Mouse (Mus musculus): ENCODE measurements around the gene Mcm5.

Mcm5 gene

GRCm38 (mm10) chr8:75109236-75109967, at the start of gene Mcm5:
TSS of gene Mcm5 (plus strand) at chr8:75109569.
- peak; percentile 99 for DNase-seq (ENCODE audit: low spot score)

GRCm38 (mm10) chr8:75060022-75060421, 49.3 kb upstream of the Mcm5 start:
- no peak for DNase-seq (ENCODE audit: low spot score)

DNA sequence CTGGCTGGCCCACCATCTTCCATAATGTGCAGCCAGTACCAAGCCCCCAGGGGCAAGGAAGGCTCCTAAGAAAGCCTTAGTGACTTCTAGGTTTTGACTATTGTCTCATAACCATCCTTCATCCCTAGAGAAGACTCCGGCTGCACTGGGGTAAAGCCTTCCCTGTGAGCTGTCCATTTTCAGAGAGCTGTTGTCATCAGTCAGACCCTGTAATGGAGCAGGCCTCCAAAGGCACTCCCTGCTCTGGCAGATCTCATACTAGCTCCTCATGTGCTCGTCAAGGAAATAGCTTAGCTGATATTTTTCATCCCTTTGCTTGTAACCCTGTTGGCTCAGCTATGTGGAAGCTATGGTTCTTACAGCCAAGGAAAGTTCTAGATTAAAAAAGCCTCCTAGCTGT, 48.6 kb upstream of the Mcm5 start:
- no peak for DNase-seq (ENCODE audit: low spot score)

GRCm38 (mm10) chr8:75063290-75063689, 46.1 kb upstream of the Mcm5 start:
- no peak for DNase-seq (ENCODE audit: low spot score)

DNA sequence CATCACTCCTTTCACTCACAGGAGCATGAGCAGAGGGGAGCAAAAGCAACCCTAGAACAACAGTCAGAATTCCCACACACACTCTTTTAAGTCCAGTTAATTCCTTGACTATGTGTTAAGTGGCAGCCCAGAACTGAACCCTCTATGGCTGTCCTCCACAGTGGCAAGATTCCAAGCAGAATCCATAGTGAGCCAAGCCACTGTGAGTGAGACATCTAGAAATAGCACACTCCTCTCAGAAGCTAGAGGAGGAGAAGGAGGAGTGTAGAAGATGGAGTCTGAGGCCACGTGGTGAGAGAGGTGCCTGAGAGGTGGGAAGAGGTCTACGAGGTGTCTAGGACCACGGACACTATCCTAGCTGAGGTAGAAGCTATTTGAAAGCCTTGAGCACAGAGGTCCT, 44.6 kb upstream of the Mcm5 start:
- no peak for DNase-seq (ENCODE audit: low spot score)

GRCm38 (mm10) chr8:75067287-75067686, 42.1 kb upstream of the Mcm5 start:
- no peak for DNase-seq (ENCODE audit: low spot score)

- DNase-seq (ENCODE audit: low spot score), result no peak
Observed at GRCm38 (mm10) chr8:75070297-75070696, 39.1 kb upstream of the Mcm5 start.

DNA sequence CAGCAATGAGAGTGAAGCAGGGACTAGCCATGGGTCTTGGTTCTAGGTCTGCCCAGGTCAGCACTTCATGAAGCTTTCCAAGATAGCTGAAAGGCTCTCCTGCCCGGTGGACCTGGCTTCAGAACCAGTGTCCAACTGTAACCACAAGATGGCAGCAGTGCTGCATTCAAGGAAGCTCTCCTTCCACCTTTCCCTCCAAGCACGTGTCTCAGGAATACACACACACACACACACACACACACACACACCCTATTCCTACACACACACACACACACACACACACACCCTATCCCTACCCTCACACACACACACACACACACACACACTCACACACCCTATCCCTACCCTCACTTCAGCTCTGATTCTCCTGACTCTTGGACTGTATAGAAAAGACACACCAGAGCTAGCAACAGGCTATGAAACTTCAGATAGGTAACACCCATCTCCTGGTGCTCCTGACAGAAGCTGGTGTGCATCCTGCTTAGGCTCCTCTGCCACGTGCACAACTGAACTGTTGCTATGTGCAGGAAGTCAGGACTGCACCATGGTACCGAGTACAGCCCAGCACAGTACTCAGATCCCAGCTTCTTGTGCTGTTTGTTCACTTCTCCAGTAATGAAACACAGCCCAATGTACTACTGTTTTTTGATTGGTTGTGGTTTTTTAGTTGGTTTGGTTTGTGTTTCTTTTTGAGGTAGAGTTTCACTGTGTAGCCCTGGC, 37.6 kb upstream of the Mcm5 start:
- DNase-seq (ENCODE audit: low spot score), result peak; percentile 30

GRCm38 (mm10) chr8:75074876-75075275, 34.5 kb upstream of the Mcm5 start:
- DNase-seq (ENCODE audit: low spot score), result no peak

- no peak for DNase-seq (ENCODE audit: low spot score)
Observed at GRCm38 (mm10) chr8:75078215-75078614, 31.2 kb upstream of the Mcm5 start.

DNA sequence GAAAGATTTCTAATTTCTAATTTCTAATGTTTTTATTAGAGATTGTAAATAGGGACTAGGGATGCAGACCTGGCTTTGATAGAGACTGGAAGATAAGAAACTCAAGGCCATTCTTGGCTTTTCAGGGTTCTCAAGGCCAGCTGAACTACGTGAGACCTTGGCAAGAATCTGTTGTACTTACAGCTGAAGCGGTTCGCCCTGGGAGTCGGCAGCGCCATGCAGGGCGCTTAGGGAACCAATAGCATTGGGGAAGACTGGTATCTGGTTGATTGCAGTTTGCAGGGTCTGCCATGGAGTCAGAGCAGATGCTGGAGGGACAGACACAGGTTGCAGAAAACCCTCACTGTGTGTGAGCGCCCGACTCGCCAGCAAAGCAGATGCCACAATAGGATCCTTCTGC, 30.5 kb upstream of the Mcm5 start:
- DNase-seq (ENCODE audit: low spot score), result no peak

DNA sequence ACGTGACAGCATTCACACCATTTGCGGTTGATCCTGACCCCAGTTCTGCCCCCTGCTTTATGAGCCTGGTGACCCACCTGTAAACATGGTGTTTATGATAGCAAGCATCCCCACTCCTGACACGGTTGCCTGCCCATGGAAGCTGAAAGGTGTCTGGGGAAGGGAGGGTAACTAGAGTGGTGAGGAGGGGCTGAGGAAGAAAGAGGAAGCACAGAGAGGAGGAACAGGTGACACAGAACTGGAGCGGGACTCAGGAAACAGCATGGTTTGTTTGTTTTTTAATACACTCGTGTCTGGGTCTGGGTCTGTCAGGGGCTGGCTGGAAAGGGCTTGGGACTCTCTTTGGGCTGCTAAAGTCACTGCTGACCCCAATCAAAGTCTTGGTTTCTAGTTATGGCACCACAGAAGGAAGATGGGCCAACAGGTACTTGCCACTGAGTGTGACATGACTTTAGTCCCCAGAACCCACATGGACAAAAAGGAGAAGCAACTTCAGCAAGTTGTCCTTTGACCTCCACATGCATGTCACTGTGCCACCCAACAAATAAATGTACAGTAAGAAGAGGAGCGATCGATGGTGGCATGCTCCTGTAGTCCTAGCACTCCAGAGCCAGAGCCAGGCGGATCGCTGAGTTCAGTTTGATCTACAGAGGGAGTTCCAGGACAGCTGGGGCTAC, 27.9 kb upstream of the Mcm5 start:
- DNase-seq (ENCODE audit: low spot score), result no peak

DNA sequence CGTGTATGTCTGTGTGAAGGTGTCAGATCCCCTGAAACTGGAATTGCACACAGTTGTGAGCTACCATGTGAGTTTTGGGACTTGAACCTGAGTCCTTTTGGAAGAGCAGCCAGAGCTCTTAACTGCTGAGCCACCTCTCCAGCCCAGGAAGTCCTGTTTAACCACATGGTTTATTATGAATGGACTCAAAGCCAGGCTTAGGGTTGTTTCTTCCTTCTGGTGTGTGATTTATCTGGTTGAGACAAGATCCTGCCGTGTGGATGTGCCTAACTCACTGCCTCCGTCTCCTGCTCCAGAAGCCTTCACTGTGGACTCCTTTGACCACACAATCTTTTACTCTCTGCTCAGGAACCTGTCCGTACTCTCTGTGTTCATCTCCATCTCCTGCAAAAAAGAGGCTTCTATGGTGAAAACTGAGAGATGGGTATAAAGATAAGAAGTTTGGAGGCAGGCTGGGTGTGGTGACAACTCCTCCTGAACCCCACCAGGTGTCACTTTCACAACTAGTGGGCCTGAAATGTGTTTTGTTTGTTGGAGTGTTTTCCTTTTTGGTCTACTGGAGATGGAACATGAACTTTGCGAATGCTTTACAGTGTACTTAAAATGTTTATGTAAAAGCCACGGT, 27.1 kb upstream of the Mcm5 start:
- DNase-seq (ENCODE audit: low spot score), result no peak

DNA sequence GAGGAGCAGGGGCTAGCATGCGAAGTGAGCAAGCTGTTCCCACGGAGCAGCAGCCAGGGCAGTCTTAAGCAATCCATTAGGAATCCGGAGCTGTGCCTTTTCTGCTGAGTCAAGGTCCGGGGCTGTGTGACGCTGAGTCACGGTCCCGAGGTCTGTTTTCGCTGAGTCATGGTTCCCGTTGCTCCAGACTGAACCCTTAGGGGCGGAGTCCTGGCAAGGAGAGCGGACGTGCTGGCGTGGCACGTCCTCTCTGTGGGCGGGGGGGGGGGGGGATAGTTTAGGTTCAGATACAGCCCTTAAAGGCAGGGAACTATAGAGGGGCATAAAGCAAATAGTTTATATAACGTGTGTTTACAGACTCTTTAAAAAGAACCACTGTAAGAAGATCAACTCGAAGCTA, 25.5 kb upstream of the Mcm5 start:
- DNase-seq (ENCODE audit: low spot score), result peak; percentile 88

DNA sequence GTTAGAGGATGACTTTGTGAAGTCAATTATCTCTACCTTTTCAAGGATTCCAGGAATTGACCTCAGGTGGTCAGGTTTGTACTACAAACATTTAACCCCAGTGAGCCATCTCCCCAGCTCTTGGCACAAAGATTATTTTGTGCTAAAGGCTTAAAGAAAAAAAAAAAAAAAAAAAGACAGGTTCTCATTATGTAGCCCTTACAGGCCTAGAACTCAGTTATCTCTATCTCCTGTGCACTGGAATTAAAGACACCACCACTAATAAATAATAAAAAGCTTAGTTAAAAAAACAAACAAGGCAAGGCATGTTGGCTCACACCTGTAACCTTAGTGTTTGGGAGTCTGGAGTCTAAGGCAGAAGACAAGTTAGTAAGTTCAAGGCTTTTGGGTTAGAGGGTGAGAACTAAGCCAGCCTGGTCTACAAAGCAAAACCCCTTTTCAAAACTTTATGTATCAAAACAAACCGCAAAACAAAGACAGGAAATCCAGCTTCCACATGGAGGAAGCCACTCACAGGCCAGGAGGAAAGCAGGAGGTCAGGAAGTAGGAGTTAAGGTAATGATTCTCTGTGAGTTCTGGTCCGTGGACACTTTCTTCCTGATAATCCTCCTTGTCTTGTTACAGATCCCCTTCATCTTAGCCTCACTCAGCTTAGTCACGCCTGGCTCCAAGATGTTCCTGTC, 24.8 kb upstream of the Mcm5 start:
- DNase-seq (ENCODE audit: low spot score), result no peak

DNA sequence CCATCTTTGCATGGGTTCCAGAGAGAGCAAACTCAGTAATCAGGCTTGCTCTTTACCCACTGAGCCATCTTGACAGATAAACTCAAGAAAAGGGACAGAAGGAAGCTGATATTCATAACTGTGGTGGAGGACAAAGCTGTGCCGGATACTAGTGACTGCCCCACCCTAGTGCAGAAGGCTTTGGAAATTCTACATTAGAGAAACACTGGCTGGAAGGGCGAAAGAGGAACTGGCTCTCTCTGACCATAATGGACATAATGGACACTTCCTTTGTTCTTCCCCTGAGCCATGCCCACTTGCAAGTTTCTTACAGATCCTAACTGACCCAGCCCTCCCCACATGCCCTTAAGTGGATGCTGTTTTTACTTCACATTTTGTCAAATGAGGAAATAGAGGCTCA, 23.4 kb upstream of the Mcm5 start:
- no peak for DNase-seq (ENCODE audit: low spot score)

DNA sequence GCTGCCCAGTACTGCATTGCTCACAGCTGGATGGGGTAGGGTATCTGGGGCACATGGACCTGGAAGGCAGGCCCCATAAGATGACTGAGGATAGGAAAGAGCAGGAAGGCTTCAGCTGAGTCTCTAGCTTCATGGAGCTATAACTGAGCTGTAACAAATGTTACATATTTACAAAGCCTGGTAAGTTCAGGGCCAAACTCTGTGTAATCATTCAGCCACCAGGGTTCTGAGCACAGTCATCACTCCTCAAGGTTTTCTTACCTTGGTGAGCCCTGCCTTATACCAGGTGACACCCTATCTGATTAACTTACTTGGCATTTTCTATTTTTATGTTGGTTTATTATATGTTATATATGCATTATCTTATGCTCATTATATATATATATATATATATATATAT, 22.2 kb upstream of the Mcm5 start:
- no peak for DNase-seq (ENCODE audit: low spot score)

GRCm38 (mm10) chr8:75088989-75089881, 20.1 kb upstream of the Mcm5 start:
- DNase-seq (ENCODE audit: low spot score), result peak; percentile 81

GRCm38 (mm10) chr8:75090781-75091365, 18.5 kb upstream of the Mcm5 start:
- no peak for DNase-seq (ENCODE audit: low spot score)

- DNase-seq (ENCODE audit: low spot score), result peak; percentile 88
Observed at GRCm38 (mm10) chr8:75093399-75094156, 15.8 kb upstream of the Mcm5 start, which contains the start of gene Hmox1. TSS of gene Hmox1 (plus strand) at chr8:75093621.

All from testis, postnatal 14 days (tissue).